Mouse (Mus musculus): ENCODE measurements around the gene Ankrd63. TPM values are rescaled to one million over a fixed set of nuclear protein-coding genes. Genes with fewer than 3 reads are reported as not detected.

Gene Ankrd63
- polyA plus RNA-seq (2016; fragmentation: Nextera tagmentation; extraction: Ambion mirVana) = not detected in 2 replicates

GRCm38 (mm10) chr2:118703913-118704730 lies at the start of gene Ankrd63:
Gene Ankrd63 (minus strand): TSS chr2:118703963.
- peak within 1 kb of the TSS; percentile 54 for H3K4me3 ChIP-seq
- 0 out of 2 replicates have a peak within 1 kb of the TSS, but pooled peaks have one; percentile 13 for H3K27ac ChIP-seq (replicated peaks)
- no peaks in the 10 kb centered on the region for H3K36me3 ChIP-seq
- peaks cover 50% of the 10 kb centered on the region for H3K4me1 ChIP-seq
- under 1% methylated on average over 50 of the region's 50 CpGs for WGBS
- no peaks in the 10 kb centered on the region for H3K9me3 ChIP-seq (replicated peaks)
- peaks cover 100% of the 10 kb centered on the region for H3K27me3 ChIP-seq (ENCODE audit: low read depth, poor library complexity, severe bottlenecking)
- peak; percentile 44 for DNase-seq (ENCODE audit: low spot score)

- Histone ChIP-seq H3K4me3 (no peak overlapping the region), H3K27me3 (ENCODE audit: low read depth, poor library complexity, severe bottlenecking) (peaks cover 17% of the 10 kb centered on the region), H3K4me1 (peaks cover 38% of the 10 kb centered on the region), H3K27ac (replicated peaks) (no peak overlapping the region; the same call in 1 of the 2 replicates), H3K36me3 (peaks cover 20% of the 10 kb centered on the region), H3K9me3 (replicated peaks) (no peaks in the 10 kb centered on the region)
- 76% methylated on average over 4 of the region's 4 CpGs for WGBS
- no peak for DNase-seq (ENCODE audit: low spot score)
Observed at GRCm38 (mm10) chr2:118752792-118753108, 49.0 kb upstream of the Ankrd63 start.

- peaks cover 20% of the 10 kb centered on the region for H3K36me3 ChIP-seq
- H3K27ac ChIP-seq (replicated peaks) = no peak overlapping the region; the same call in 1 of the 2 replicates
- no peak for DNase-seq (ENCODE audit: low spot score)
- WGBS = 75% methylated on average over 16 of the region's 16 CpGs
- H3K4me3 ChIP-seq = no peak overlapping the region
- H3K4me1 ChIP-seq = peaks cover 41% of the 10 kb centered on the region
- H3K27me3 ChIP-seq (ENCODE audit: low read depth, poor library complexity, severe bottlenecking) = peaks cover 17% of the 10 kb centered on the region
- no peaks in the 10 kb centered on the region for H3K9me3 ChIP-seq (replicated peaks)
Observed at GRCm38 (mm10) chr2:118751896-118752791, 48.4 kb upstream of the Ankrd63 start.

GRCm38 (mm10) chr2:118750476-118750875 lies 46.7 kb upstream of the Ankrd63 start:
- Histone ChIP-seq H3K9me3 (replicated peaks) (no peaks in the 10 kb centered on the region), H3K27ac (replicated peaks) (no peak overlapping the region), H3K36me3 (peaks cover 20% of the 10 kb centered on the region), H3K27me3 (ENCODE audit: low read depth, poor library complexity, severe bottlenecking) (peaks cover 14% of the 10 kb centered on the region), H3K4me3 (no peak overlapping the region), H3K4me1 (peaks cover 53% of the 10 kb centered on the region)
- WGBS = 93% methylated on average over 8 of the region's 8 CpGs
- no peak for DNase-seq (ENCODE audit: low spot score)

GRCm38 (mm10) chr2:118749341-118749884 lies 45.6 kb upstream of the Ankrd63 start:
- Histone ChIP-seq H3K27ac (replicated peaks) (0 out of 2 replicates have a peak overlapping the region, but pooled peaks have one; percentile 10), H3K4me1 (peaks cover 64% of the 10 kb centered on the region), H3K27me3 (ENCODE audit: low read depth, poor library complexity, severe bottlenecking) (peaks cover 23% of the 10 kb centered on the region), H3K9me3 (replicated peaks) (no peaks in the 10 kb centered on the region), H3K36me3 (peaks cover 20% of the 10 kb centered on the region), H3K4me3 (no peak overlapping the region)
- no peak for DNase-seq (ENCODE audit: low spot score)
- whole genome bisulfite sequencing = 21% methylated on average over 10 of the region's 10 CpGs

GRCm38 (mm10) chr2:118747301-118747960 lies 43.7 kb upstream of the Ankrd63 start:
- Histone ChIP-seq H3K36me3 (peaks cover 20% of the 10 kb centered on the region), H3K27me3 (ENCODE audit: low read depth, poor library complexity, severe bottlenecking) (peaks cover 41% of the 10 kb centered on the region), H3K4me3 (peak overlapping the region; percentile 98), H3K4me1 (peaks cover 65% of the 10 kb centered on the region), H3K27ac (replicated peaks) (no peak overlapping the region), H3K9me3 (replicated peaks) (no peaks in the 10 kb centered on the region)
- DNase-seq (ENCODE audit: low spot score) = no peak
- 52% methylated on average over 10 of the region's 10 CpGs for WGBS

GRCm38 (mm10) chr2:118745915-118746901 lies 42.4 kb upstream of the Ankrd63 start:
- H3K27me3 ChIP-seq (ENCODE audit: low read depth, poor library complexity, severe bottlenecking) = peaks cover 44% of the 10 kb centered on the region
- H3K27ac ChIP-seq (replicated peaks) = peak overlapping the region; percentile 91
- 1% methylated on average over 110 of the region's 113 CpGs for WGBS
- H3K9me3 ChIP-seq (replicated peaks) = no peaks in the 10 kb centered on the region
- peak overlapping the region; percentile 98 for H3K4me3 ChIP-seq
- H3K4me1 ChIP-seq = peaks cover 60% of the 10 kb centered on the region
- peak; percentile 72 for DNase-seq (ENCODE audit: low spot score)
- peaks cover 20% of the 10 kb centered on the region for H3K36me3 ChIP-seq

GRCm38 (mm10) chr2:118745232-118745884 lies 41.6 kb upstream of the Ankrd63 start, which contains the start of gene Inafm2:
Gene Inafm2 (plus strand): TSS chr2:118745758.
- Histone ChIP-seq H3K36me3 (peaks cover 17% of the 10 kb centered on the region), H3K9me3 (replicated peaks) (no peaks in the 10 kb centered on the region), H3K4me3 (peak within 1 kb of the TSS; percentile 98), H3K4me1 (peaks cover 57% of the 10 kb centered on the region), H3K27me3 (ENCODE audit: low read depth, poor library complexity, severe bottlenecking) (peaks cover 44% of the 10 kb centered on the region), H3K27ac (replicated peaks) (peak within 1 kb of the TSS; percentile 91)
- peak; percentile 91 for DNase-seq (ENCODE audit: low spot score)
- 4% methylated on average over 50 of the region's 57 CpGs for WGBS

- Histone ChIP-seq H3K9me3 (replicated peaks) (no peaks in the 10 kb centered on the region), H3K4me1 (peaks cover 50% of the 10 kb centered on the region), H3K27me3 (ENCODE audit: low read depth, poor library complexity, severe bottlenecking) (peaks cover 44% of the 10 kb centered on the region), H3K36me3 (peaks cover 10% of the 10 kb centered on the region), H3K4me3 (peak overlapping the region; percentile 98), H3K27ac (replicated peaks) (no peak overlapping the region)
- no peak for DNase-seq (ENCODE audit: low spot score)
- WGBS = 5% methylated on average over 7 of the region's 7 CpGs
Observed at GRCm38 (mm10) chr2:118744621-118745020, 40.9 kb upstream of the Ankrd63 start.

GRCm38 (mm10) chr2:118743261-118743943 lies 39.6 kb upstream of the Ankrd63 start:
- Histone ChIP-seq H3K27ac (replicated peaks) (no peak overlapping the region), H3K27me3 (ENCODE audit: low read depth, poor library complexity, severe bottlenecking) (peaks cover 44% of the 10 kb centered on the region), H3K4me3 (no peak overlapping the region), H3K36me3 (no peaks in the 10 kb centered on the region), H3K4me1 (peaks cover 38% of the 10 kb centered on the region), H3K9me3 (replicated peaks) (no peaks in the 10 kb centered on the region)
- 29% methylated on average over 8 of the region's 8 CpGs for WGBS
- DNase-seq (ENCODE audit: low spot score) = no peak

Measured in midbrain, embryonic 10.5 days (tissue).